Mouse (Mus musculus) leukemia stem cell, adult 10-12 weeks (primary cell): ENCODE results near the gene Cited4. TPM values are rescaled to one million over a fixed set of nuclear protein-coding genes. Genes with fewer than 3 reads are reported as not detected.

ENCODE experiments used
- polyA plus RNA-seq: library from polyadenylated mRNA; stranded (reverse); fragments of >175 nt; gene quantifications from 2 replicates; pipeline ENCODE4 v1.2.3, GENCODE M21; 2012; ENCODE audit warnings: low replicate concordance

The Cited4 gene
- 774 and 832 TPM in 2 replicates for polyA plus RNA-seq

DNA sequence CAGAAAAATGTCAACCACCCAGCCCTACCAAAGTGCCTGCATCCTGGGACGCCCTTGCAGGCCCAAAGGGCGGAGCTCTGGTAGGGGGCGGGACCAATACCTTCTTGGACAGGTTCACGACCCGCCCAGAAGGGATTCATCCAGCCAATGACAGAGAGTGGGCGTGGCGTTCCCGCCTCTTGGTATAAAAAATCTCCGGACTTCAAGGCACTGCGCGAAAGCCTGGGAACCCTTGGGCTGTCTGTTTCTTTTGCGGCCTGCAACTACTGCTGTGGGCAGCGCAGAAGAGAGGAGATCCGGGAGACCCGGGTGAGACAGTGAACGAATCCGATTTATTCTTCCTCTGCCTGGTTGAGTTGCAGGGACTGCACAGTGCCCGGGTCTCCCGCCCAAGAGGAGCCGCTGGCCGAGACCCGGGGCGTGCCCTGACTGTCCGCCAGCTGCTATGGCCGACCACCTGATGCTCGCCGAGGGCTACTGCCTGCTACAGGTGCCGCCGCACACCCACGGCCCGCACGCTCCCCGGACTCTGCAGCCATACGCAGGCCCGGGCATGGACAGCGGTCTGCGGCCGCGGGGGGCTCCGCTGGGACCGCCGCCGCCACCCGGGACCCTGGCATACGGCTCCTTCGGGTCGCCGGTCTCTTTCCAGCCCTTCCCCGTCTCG, at the start of gene Cited4:
TSS of gene Cited4 (plus strand) at position 215 of the 667 bp plus-strand sequence.

Other genes starting within 250 kb of the Cited4 start
- 0.16 and 0.35 TPM in 2 replicates for gene Slfnl1, start 134.3 kb upstream of the Cited4 start, polyA plus RNA-seq
- gene Ctps, start 96.3 kb upstream of the Cited4 start, polyA plus RNA-seq: 2.5 and 10.7 TPM in 2 replicates
- not detected in 2 replicates for gene Gm8439, start 77.8 kb upstream of the Cited4 start, polyA plus RNA-seq
- gene Kcnq4, start 82.0 kb downstream of the Cited4 start, polyA plus RNA-seq: 0.05 and 0.15 TPM in 2 replicates
- 25.4 and 166 TPM in 2 replicates for gene Nfyc, start 165.0 kb downstream of the Cited4 start, polyA plus RNA-seq
- gene Rims3, start 188.2 kb downstream of the Cited4 start, polyA plus RNA-seq: 3.0 and 5.9 TPM in 2 replicates